Mouse (Mus musculus) hindbrain, embryonic 13.5 days (tissue): ENCODE results near the gene Slc1a1. TPM values are rescaled to one million over a fixed set of nuclear protein-coding genes. Genes with fewer than 3 reads are reported as not detected.

ENCODE experiments used
- ATAC-seq: fragments of 200-750 bp; cut with Nextera tagmentation; 2 replicates; pipeline ENCODE4 v1.8.0; 2017; ENCODE audit warnings: moderate TSS enrichment; ENCODE audit not compliant: low FRiP score
- H3K27ac ChIP-seq: fragments of 300-500 bp; sonication (generic); 2 replicates; pipeline ENCODE4 v1.5.1; 2015; ENCODE audit warnings: inconsistent platforms, mild to moderate bottlenecking, moderate library complexity
- H3K27me3 ChIP-seq: fragments of 300-500 bp; sonication (generic); 2 replicates; pipeline ENCODE4 v1.6.1; 2015; ENCODE audit warnings: mild to moderate bottlenecking, inconsistent platforms
- H3K36me3 ChIP-seq: fragments of 300-500 bp; sonication (generic); 2 replicates; pipeline ENCODE4 v1.6.1; 2015; ENCODE audit warnings: mild to moderate bottlenecking, inconsistent platforms
- H3K4me1 ChIP-seq: fragments of 300-500 bp; sonication (generic); replicated peaks from 2 replicates; pipeline ENCODE4 v1.6.1; 2015; ENCODE audit warnings: inconsistent platforms
- H3K4me2 ChIP-seq: fragments of 300-500 bp; sonication (generic); 2 replicates; pipeline ENCODE4 v1.6.1; 2015; ENCODE audit warnings: inconsistent platforms, mild to moderate bottlenecking, moderate library complexity
- H3K4me3 ChIP-seq: fragments of 300-500 bp; sonication (generic); 2 replicates; pipeline ENCODE4 v1.5.1; 2015; ENCODE audit warnings: mild to moderate bottlenecking, inconsistent platforms
- H3K9ac ChIP-seq: fragments of 300-500 bp; sonication (generic); 2 replicates; pipeline ENCODE4 v1.6.1; 2015; ENCODE audit warnings: mild to moderate bottlenecking, inconsistent platforms
- H3K9me3 ChIP-seq: fragments of 300-500 bp; sonication (generic); 2 replicates; pipeline ENCODE4 v1.6.1; 2016; ENCODE audit warnings: inconsistent platforms
- WGBS: fragments of 180-500 bp; shearing (Covaris S2); methylation state at CpG from one replicate; pipeline ENCODE4 v1.1.7; 2015; 5-methylcytosine and 5-hydroxymethylcytosine counted together
- polyA plus RNA-seq: library from polyadenylated mRNA; unstranded; fragments of >200 nt; fragmentation: Nextera tagmentation; extraction: Ambion mirVana; gene quantifications from 2 replicates; pipeline ENCODE4 v1.2.1, GENCODE M21; 2015

The Slc1a1 gene
- polyA plus RNA-seq, 1 experiment from 2014 or later, result 23.0 TPM

DNA sequence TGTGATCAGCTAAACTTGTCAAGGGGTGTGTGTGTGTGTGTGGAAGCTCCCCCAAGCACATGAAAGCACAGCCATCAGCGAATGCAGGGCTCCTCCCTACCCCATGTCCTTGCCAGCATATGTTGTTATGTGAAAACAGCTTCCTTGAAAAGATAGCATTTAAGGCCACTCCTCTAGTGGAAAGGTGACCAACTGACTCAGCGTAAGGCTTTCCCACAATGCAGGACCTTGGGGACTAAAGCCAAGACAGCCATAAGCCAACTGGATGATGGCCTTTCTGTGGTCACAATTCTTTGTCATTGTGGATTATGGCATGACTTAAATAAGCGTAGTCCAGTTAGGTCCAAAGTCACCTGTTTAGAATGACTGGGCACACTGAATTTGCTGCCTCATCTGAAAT, 100.0 kb downstream of the Slc1a1 start:
- no peaks in the 10 kb centered on the region for H3K36me3 ChIP-seq
- no peak overlapping the region for H3K4me3 ChIP-seq
- no peaks in the 10 kb centered on the region for H3K27me3 ChIP-seq
- no peaks in the 10 kb centered on the region for H3K4me1 ChIP-seq
- WGBS, result 92% methylated on average over 3 of the region's 3 CpGs
- no peak overlapping the region for H3K27ac ChIP-seq
- no peak overlapping the region for H3K9ac ChIP-seq
- no peaks in the 10 kb centered on the region for H3K9me3 ChIP-seq
- H3K4me2 ChIP-seq, result no peak overlapping the region
- ATAC-seq, result no peak

- no peaks in the 10 kb centered on the region for H3K36me3 ChIP-seq
- H3K27me3 ChIP-seq, result no peaks in the 10 kb centered on the region
- H3K4me1 ChIP-seq, result no peaks in the 10 kb centered on the region
- H3K9me3 ChIP-seq, result no peaks in the 10 kb centered on the region
- H3K4me3 ChIP-seq, result no peak overlapping the region
- WGBS, result 84% methylated on average over 9 of the region's 9 CpGs
- no peak overlapping the region for H3K27ac ChIP-seq
- no peak overlapping the region for H3K9ac ChIP-seq
- ATAC-seq, result no peak
- H3K4me2 ChIP-seq, result no peak overlapping the region
These were observed 105.5 kb downstream of the Slc1a1 start for GRCm38 (mm10) chr19:28940135-28940874.

DNA sequence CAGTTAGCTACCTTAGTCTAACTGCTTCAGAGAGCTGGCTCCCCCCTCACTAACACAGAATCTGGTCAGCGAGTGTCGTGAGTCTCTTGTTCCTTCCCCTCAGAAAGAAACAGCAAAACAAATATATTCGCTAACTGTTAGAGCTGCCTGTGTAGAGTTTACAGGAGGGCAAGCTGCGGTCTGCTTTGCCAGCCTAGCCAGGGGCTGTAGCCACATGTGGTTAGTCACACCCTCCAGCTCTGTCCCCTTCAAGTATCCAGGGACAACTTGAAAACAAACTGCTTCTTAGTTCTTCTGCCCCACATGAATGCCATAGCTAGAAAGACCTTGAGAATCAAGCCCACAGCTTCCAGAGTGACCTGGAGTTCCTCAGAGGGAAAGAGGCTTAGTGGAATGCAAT, 106.4 kb downstream of the Slc1a1 start:
- Histone ChIP-seq H3K9me3 (no peaks in the 10 kb centered on the region), H3K36me3 (no peaks in the 10 kb centered on the region), H3K9ac (no peak overlapping the region), H3K4me1 (no peaks in the 10 kb centered on the region), H3K27me3 (no peaks in the 10 kb centered on the region), H3K4me2 (no peak overlapping the region), H3K4me3 (no peak overlapping the region), H3K27ac (no peak overlapping the region)
- ATAC-seq, result no peak
- WGBS, result 76% methylated on average over 4 of the region's 4 CpGs

DNA sequence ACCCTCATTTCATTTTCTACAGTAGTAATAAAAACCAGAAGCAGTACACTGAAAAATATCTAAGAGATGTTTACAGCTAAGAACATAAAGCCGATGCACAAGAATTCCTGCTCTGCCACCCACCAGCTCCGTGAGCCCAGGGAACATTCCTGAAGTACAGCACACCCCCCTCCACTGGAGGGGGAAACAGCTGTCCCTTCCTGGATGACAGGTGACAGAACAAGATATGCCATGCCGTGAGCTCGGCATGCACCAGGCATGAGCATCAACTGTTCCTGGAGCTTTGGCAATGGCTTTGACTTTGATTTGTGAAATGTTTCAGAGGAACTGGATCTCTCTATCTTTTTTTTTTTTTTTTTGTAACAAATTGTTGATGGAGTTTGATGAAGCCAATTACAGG, 111.9 kb downstream of the Slc1a1 start:
- Histone ChIP-seq H3K4me3 (no peak overlapping the region), H3K9me3 (no peaks in the 10 kb centered on the region), H3K36me3 (no peaks in the 10 kb centered on the region), H3K4me1 (no peaks in the 10 kb centered on the region), H3K4me2 (no peak overlapping the region), H3K27ac (no peak overlapping the region), H3K9ac (no peak overlapping the region), H3K27me3 (no peaks in the 10 kb centered on the region)
- WGBS, result 63% methylated on average over 4 of the region's 4 CpGs
- ATAC-seq, result no peak

GRCm38 (mm10) chr19:28947311-28947710, 112.5 kb downstream of the Slc1a1 start:
- no peaks in the 10 kb centered on the region for H3K9me3 ChIP-seq
- H3K27ac ChIP-seq, result no peak overlapping the region
- ATAC-seq, result no peak
- H3K36me3 ChIP-seq, result no peaks in the 10 kb centered on the region
- WGBS, result 76% methylated on average over 2 of the region's 2 CpGs
- no peaks in the 10 kb centered on the region for H3K4me1 ChIP-seq
- H3K4me3 ChIP-seq, result no peak overlapping the region
- H3K9ac ChIP-seq, result no peak overlapping the region
- H3K27me3 ChIP-seq, result no peaks in the 10 kb centered on the region
- no peak overlapping the region for H3K4me2 ChIP-seq

GRCm38 (mm10) chr19:28951251-28951650, 116.4 kb downstream of the Slc1a1 start:
- 76% methylated on average over 5 of the region's 5 CpGs for WGBS
- no peak for ATAC-seq
- H3K9me3 ChIP-seq, result no peaks in the 10 kb centered on the region
- no peak overlapping the region for H3K4me3 ChIP-seq
- no peak overlapping the region for H3K27ac ChIP-seq
- H3K9ac ChIP-seq, result no peak overlapping the region
- H3K4me1 ChIP-seq, result no peaks in the 10 kb centered on the region
- H3K27me3 ChIP-seq, result no peaks in the 10 kb centered on the region
- no peak overlapping the region for H3K4me2 ChIP-seq
- no peaks in the 10 kb centered on the region for H3K36me3 ChIP-seq

DNA sequence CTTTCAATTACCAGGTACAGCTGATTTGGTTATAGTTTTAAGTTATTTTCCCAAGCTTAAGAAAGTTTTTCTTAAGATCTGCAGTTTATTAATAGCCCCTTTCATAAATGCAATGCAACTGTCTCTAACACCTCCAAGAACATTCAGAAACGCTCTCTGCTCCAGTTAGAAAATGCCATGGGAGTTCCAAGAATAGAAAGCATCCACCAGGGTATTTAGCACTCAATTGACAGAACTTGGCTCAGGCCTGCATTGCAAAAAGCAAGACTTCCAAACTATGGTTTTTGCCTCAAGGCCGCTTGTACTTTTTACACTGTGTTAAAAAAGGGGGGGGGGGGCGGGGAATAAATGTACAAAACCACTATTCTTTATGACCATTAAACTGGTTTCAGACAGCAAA, 128.3 kb downstream of the Slc1a1 start:
- H3K27me3 ChIP-seq, result peaks cover 13% of the 10 kb centered on the region; the same call in 1 of the 2 replicates
- no peaks in the 10 kb centered on the region for H3K36me3 ChIP-seq
- WGBS, result 47% methylated on average over 3 of the region's 3 CpGs
- H3K4me2 ChIP-seq, result peak overlapping the region; percentile 85
- peaks cover 33% of the 10 kb centered on the region for H3K4me1 ChIP-seq
- H3K9me3 ChIP-seq, result no peaks in the 10 kb centered on the region
- no peak for ATAC-seq
- H3K4me3 ChIP-seq, result peak overlapping the region; percentile 91
- peak overlapping the region; percentile 91; the same call in 1 of the 2 replicates for H3K9ac ChIP-seq
- H3K27ac ChIP-seq, result no peak overlapping the region

DNA sequence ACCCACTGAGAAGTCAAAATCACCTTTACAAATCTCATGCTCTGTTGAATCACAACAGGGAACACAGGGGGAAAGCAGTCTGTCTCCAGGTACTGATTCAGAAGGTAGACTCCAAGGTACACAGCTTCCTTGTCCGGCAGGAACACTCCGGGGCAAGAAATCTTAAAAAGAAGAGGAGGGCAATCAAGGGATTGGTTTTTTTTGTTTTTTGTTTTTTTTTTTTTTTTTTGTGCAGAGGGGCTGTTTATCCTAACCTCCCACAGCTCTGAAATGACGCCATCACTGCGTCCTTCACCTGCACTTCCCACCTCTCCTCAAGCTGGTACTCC, 128.6 kb downstream of the Slc1a1 start:
- Histone ChIP-seq H3K4me2 (peak overlapping the region; percentile 85), H3K4me3 (peak overlapping the region; percentile 91), H3K9me3 (no peaks in the 10 kb centered on the region), H3K4me1 (peaks cover 33% of the 10 kb centered on the region), H3K36me3 (no peaks in the 10 kb centered on the region), H3K27ac (peak overlapping the region; percentile 88; the same call in 1 of the 2 replicates), H3K27me3 (peaks cover 13% of the 10 kb centered on the region; the same call in 1 of the 2 replicates), H3K9ac (peak overlapping the region; percentile 91)
- 0% methylated on average over 4 of the region's 4 CpGs for WGBS
- peak; percentile 14; the same call in 1 of the 2 replicates for ATAC-seq

Other genes starting within 250 kb of the Slc1a1 start
- gene Glis3, start 155.0 kb upstream of the Slc1a1 start, polyA plus RNA-seq, result 1.5 and 3.5 TPM in 2 replicates
- gene Plpp6, start 128.9 kb downstream of the Slc1a1 start, polyA plus RNA-seq, result 9.1 and 9.7 TPM in 2 replicates
- gene 4430402I18Rik, start 132.8 kb downstream of the Slc1a1 start, polyA plus RNA-seq, result 0.65 and 0.89 TPM in 2 replicates
- gene Cdc37l1, start 155.3 kb downstream of the Slc1a1 start, polyA plus RNA-seq, result 50.3 and 52.4 TPM in 2 replicates
- gene Ak3, start 212.9 kb downstream of the Slc1a1 start, polyA plus RNA-seq, result 60.7 and 61.6 TPM in 2 replicates